Mouse (Mus musculus): ENCODE measurements around the gene Olfr156. TPM values are rescaled to one million over a fixed set of nuclear protein-coding genes. Genes with fewer than 3 reads are reported as not detected.
A peak's percentile ranks its signal among the peaks of the same experiment; 100 is the strongest.

Gene Olfr156
- polyA plus RNA-seq (2015; fragmentation: Nextera tagmentation; extraction: Ambion mirVana): not detected in 2 replicates

- ATAC-seq (ENCODE audit: extremely low read depth, insufficient number of reproducible peaks, low FRiP score, low TSS enrichment): no peak
- Histone ChIP-seq H3K27me3 (replicated peaks) (peaks cover 12% of the 10 kb centered on the region), H3K4me1 (no peaks in the 10 kb centered on the region), H3K4me3 (no peak within 1 kb of the TSS), H3K36me3 (no peaks in the 10 kb centered on the region), H3K9me3 (no peaks in the 10 kb centered on the region), H3K27ac (replicated peaks) (no peak within 1 kb of the TSS), H3K9ac (no peak within 1 kb of the TSS), H3K4me2 (no peak within 1 kb of the TSS)
- 7% methylated on average over 7 of the region's 7 CpGs for WGBS
These were observed at the start of gene Olfr156 for GRCm38 (mm10) chr4:43823845-43824337. Gene Olfr156 (minus strand): TSS chr4:43823895.

DNA sequence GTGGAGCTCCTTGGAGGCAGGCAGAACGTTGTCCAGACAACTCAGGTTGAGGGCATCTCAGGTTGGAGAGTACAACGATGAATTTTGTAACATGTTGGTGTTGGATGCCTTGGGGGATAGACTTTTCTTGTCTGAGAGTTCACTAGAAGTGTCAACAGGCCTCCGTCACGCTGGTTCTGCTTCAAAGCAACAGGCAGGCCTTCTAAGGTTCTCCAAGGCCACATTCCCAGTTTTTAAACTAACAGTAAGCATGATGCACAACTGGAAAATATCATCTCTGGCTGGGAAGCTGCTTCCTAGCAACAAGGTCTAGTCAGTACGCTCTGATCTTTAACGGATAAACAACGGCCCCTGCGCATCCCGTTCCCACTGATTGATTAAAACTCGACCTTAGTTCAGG, 46.1 kb upstream of the Olfr156 start:
- Histone ChIP-seq H3K36me3 (no peaks in the 10 kb centered on the region), H3K9me3 (peaks cover 7% of the 10 kb centered on the region; the same call in 1 of the 2 replicates), H3K27ac (replicated peaks) (no peak overlapping the region), H3K4me1 (peaks cover 3% of the 10 kb centered on the region), H3K4me3 (no peak overlapping the region), H3K4me2 (no peak overlapping the region), H3K27me3 (replicated peaks) (no peaks in the 10 kb centered on the region), H3K9ac (no peak overlapping the region)
- 83% methylated on average over 10 of the region's 10 CpGs for WGBS
- no peak for ATAC-seq (ENCODE audit: extremely low read depth, insufficient number of reproducible peaks, low FRiP score, low TSS enrichment)

DNA sequence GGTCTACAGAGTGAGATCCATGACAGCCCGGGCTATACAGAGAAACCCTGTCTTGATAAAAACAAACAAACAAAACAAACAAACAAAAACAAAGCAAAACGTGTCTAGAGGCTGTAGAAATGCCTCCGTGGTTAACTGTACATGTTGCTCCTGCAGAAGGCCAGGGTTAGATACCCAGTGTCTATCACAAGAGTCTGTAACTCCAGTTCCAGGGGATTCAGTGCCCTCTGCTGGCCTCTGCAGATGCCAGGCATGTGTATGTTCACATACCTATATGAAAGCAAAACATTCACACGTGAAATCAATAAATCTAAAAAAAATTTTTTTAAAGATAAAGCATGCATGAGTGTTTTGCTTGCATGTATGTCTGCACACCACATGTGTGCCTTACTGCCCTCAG, 39.6 kb upstream of the Olfr156 start:
- 61% methylated on average over 4 of the region's 4 CpGs for WGBS
- Histone ChIP-seq H3K27ac (replicated peaks) (no peak overlapping the region), H3K36me3 (no peaks in the 10 kb centered on the region), H3K9me3 (no peaks in the 10 kb centered on the region), H3K4me1 (peaks cover 10% of the 10 kb centered on the region), H3K4me2 (no peak overlapping the region), H3K9ac (no peak overlapping the region), H3K4me3 (no peak overlapping the region), H3K27me3 (replicated peaks) (no peaks in the 10 kb centered on the region)
- ATAC-seq (ENCODE audit: extremely low read depth, insufficient number of reproducible peaks, low FRiP score, low TSS enrichment): no peak

DNA sequence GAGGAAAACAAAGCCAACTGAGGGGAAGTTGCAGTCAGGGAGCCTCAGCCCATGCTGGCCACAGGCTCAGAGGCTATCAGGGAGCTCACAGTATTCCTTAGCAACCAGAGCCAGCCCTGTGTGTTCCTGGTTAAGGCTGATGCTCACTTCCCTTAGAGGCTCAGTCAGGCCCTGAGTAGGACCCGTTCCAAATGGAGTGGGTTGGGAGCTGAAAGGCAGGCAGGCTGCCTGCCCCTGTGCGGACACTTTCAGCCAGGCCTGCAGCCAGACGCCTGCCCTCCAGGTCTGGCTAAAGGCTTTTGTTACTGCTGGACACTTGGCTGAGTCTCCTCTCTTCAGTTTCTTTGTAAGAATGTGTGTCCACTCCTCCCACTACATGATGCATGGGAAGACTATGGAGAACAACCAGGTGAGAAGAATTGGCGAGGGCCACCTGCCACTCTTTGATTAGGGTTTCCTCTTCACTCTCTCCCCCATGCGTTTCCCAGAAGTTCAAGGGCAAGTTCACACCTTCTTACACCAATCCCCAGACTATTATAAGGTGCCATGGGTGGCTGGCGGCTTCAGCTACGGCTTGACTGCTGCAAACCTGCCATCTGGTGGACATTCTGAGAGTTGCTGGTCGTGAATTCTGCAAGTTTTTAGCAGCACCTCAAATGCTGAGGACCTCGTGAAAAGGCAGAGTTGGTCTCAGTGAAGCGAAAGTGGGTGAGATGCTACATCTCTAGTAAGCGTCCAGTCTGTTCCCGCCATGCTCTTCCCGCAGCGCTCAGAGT, 37.2 kb upstream of the Olfr156 start:
- Histone ChIP-seq H3K9me3 (no peaks in the 10 kb centered on the region), H3K4me2 (peak overlapping the region; percentile 40), H3K36me3 (no peaks in the 10 kb centered on the region), H3K4me3 (no peak overlapping the region), H3K4me1 (peaks cover 10% of the 10 kb centered on the region), H3K9ac (no peak overlapping the region), H3K27ac (replicated peaks) (no peak overlapping the region), H3K27me3 (replicated peaks) (no peaks in the 10 kb centered on the region)
- 12% methylated on average over 14 of the region's 14 CpGs for WGBS
- no peak; the same call in 1 of the 2 replicates for ATAC-seq (ENCODE audit: extremely low read depth, insufficient number of reproducible peaks, low FRiP score, low TSS enrichment)

DNA sequence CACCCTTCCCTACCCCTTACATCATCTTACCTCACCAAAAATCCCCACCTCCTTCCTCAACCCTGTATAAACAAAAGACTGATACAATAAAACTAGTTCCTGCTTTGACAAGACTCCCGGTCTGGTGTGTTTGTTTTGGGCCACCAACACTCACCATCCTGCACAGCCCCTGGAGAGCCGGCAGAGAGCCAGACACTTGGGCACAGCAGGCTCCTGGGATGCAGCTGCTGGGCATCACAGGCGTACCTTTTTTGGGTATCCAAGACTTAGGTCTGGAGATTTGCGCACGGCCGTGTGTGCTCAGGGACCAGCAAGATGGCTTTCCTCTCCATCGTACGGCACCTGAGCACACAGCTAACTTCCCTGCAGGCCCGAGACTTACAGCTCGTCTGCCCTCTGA, 36.2 kb upstream of the Olfr156 start:
- Histone ChIP-seq H3K4me2 (no peak overlapping the region), H3K4me3 (no peak overlapping the region), H3K36me3 (no peaks in the 10 kb centered on the region), H3K9me3 (no peaks in the 10 kb centered on the region), H3K9ac (no peak overlapping the region), H3K4me1 (peaks cover 10% of the 10 kb centered on the region), H3K27me3 (replicated peaks) (no peaks in the 10 kb centered on the region), H3K27ac (replicated peaks) (no peak overlapping the region)
- 70% methylated on average over 10 of the region's 10 CpGs for WGBS
- ATAC-seq (ENCODE audit: extremely low read depth, insufficient number of reproducible peaks, low FRiP score, low TSS enrichment): no peak

DNA sequence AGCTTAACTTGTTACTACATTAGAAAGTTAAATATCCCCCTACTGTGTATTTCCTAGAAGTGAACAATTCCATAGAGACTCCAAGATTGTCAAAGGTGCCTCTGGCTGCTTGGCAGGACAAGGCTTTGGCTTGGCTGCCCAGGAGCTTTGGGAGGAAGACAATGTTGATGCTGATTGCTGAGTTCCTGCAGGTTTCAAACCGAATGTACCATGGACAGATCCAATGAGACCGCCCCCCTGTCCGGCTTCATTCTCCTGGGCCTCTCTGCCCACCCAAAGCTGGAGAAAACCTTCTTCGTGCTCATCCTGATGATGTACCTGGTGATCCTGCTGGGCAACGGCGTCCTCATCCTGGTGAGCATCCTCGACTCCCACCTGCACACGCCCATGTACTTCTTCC, 30.4 kb upstream of the Olfr156 start:
- Histone ChIP-seq H3K4me2 (no peak overlapping the region), H3K27me3 (replicated peaks) (0 out of 2 replicates have a peak, but pooled peaks cover 2% of the 10 kb centered on the region), H3K9ac (no peak overlapping the region), H3K36me3 (no peaks in the 10 kb centered on the region), H3K27ac (replicated peaks) (no peak overlapping the region), H3K4me1 (peaks cover 3% of the 10 kb centered on the region; the same call in 1 of the 2 replicates), H3K9me3 (no peaks in the 10 kb centered on the region), H3K4me3 (no peak overlapping the region)
- no peak for ATAC-seq (ENCODE audit: extremely low read depth, insufficient number of reproducible peaks, low FRiP score, low TSS enrichment)
- 58% methylated on average over 8 of the region's 8 CpGs for whole genome bisulfite sequencing

DNA sequence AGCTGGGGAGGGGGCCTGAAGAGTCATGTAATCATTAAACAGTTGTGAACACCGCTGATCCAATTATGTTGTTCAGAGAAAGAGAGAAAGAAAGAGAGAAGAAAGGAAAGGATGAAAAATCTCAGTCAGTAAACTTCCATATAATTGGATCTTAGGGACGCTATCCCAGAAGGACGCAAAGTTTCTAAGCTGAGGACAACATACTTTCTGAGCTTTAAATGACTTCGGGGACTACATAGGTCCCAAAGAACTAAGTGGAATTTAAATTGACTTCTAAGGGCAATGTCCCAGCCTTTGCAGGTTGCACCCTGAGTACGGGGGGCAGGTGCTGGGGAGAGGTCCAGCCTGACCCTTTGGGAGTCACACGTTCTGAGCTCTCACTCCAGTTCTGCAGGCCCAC, 27.6 kb upstream of the Olfr156 start, which contains the start of gene Olfr155:
Gene Olfr155 (plus strand): TSS at position 301 of the 400 bp plus-strand sequence.
- H3K36me3 ChIP-seq: no peaks in the 10 kb centered on the region
- no peak within 1 kb of the TSS for H3K4me2 ChIP-seq
- H3K9me3 ChIP-seq: no peaks in the 10 kb centered on the region
- H3K4me3 ChIP-seq: no peak within 1 kb of the TSS
- no peak within 1 kb of the TSS for H3K27ac ChIP-seq (replicated peaks)
- ATAC-seq (ENCODE audit: extremely low read depth, insufficient number of reproducible peaks, low FRiP score, low TSS enrichment): no peak
- peaks cover 3% of the 10 kb centered on the region; the same call in 1 of the 2 replicates for H3K4me1 ChIP-seq
- H3K9ac ChIP-seq: no peak within 1 kb of the TSS
- WGBS: 75% methylated on average over 6 of the region's 6 CpGs
- H3K27me3 ChIP-seq (replicated peaks): peaks cover 2% of the 10 kb centered on the region; the same call in 1 of the 2 replicates

- H3K9me3 ChIP-seq: peaks cover 6% of the 10 kb centered on the region
- WGBS: 79% methylated on average over 1 of the region's 1 CpGs
- H3K4me3 ChIP-seq: no peak within 1 kb of the TSS
- H3K4me1 ChIP-seq: peaks cover 11% of the 10 kb centered on the region
- no peak within 1 kb of the TSS for H3K27ac ChIP-seq (replicated peaks)
- no peaks in the 10 kb centered on the region for H3K36me3 ChIP-seq
- H3K27me3 ChIP-seq (replicated peaks): no peaks in the 10 kb centered on the region
- ATAC-seq (ENCODE audit: extremely low read depth, insufficient number of reproducible peaks, low FRiP score, low TSS enrichment): no peak
- H3K4me2 ChIP-seq: no peak within 1 kb of the TSS
- no peak within 1 kb of the TSS for H3K9ac ChIP-seq
These were observed 16.4 kb upstream of the Olfr156 start, which contains the start of gene Olfr157 for GRCm38 (mm10) chr4:43840101-43840500. Gene Olfr157 (minus strand): TSS chr4:43840201.

DNA sequence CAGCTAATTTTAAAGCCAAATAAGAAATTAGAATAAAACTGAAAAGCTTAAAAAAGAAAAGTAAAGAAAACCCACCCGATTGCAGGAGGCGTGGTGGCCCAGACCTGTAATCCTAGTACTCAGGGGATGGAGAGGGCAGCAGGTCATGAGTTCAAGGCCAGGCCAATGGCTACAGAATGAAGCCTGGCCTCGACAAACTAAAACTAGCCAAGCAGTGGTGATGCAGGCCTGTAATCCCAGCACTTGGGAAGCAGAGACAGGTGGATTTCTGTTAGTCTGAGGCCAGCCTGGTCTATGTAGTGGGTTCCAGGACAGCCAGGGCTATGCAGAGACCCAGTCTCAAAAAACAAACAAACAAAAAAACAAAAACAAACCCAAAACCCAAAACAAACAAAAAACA, 14.6 kb upstream of the Olfr156 start:
- Histone ChIP-seq H3K4me3 (no peak overlapping the region), H3K27ac (replicated peaks) (no peak overlapping the region), H3K9me3 (no peaks in the 10 kb centered on the region; the same call in 1 of the 2 replicates), H3K36me3 (no peaks in the 10 kb centered on the region), H3K9ac (no peak overlapping the region), H3K4me1 (peaks cover 11% of the 10 kb centered on the region), H3K4me2 (no peak overlapping the region), H3K27me3 (replicated peaks) (no peaks in the 10 kb centered on the region)
- ATAC-seq (ENCODE audit: extremely low read depth, insufficient number of reproducible peaks, low FRiP score, low TSS enrichment): no peak
- WGBS: 76% methylated on average over 3 of the region's 3 CpGs

- no peak overlapping the region for H3K27ac ChIP-seq (replicated peaks)
- ATAC-seq (ENCODE audit: extremely low read depth, insufficient number of reproducible peaks, low FRiP score, low TSS enrichment): no peak
- WGBS: 33% methylated on average over 4 of the region's 4 CpGs
- H3K9ac ChIP-seq: no peak overlapping the region
- no peaks in the 10 kb centered on the region for H3K27me3 ChIP-seq (replicated peaks)
- no peaks in the 10 kb centered on the region for H3K36me3 ChIP-seq
- H3K4me1 ChIP-seq: peaks cover 11% of the 10 kb centered on the region
- no peak overlapping the region for H3K4me2 ChIP-seq
- H3K4me3 ChIP-seq: no peak overlapping the region
- no peaks in the 10 kb centered on the region for H3K9me3 ChIP-seq
These were observed 11.1 kb upstream of the Olfr156 start for GRCm38 (mm10) chr4:43834749-43835148.

DNA sequence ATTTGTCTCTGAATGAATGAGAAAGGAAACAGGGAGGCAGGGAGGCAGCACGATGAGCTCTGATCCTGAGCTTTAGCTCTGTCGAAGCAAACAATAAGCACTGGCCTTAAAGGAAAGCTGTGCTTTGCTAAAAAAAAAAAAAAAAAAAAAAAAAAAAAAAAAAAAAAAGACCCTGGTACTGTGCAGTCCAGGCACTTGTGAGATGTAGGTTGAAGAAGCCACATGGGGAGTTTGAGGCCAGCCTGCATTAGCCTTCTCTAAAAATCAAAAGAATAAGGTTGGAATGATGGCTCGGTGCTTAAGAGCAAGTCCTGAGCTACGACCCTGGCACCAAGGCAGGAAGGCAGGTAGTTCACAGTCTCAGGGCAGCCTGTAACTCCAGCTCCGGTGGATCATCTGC, 10.1 kb upstream of the Olfr156 start:
- Histone ChIP-seq H3K4me1 (peaks cover 11% of the 10 kb centered on the region), H3K9me3 (no peaks in the 10 kb centered on the region), H3K4me2 (no peak overlapping the region), H3K27ac (replicated peaks) (no peak overlapping the region), H3K9ac (no peak overlapping the region), H3K36me3 (no peaks in the 10 kb centered on the region), H3K27me3 (replicated peaks) (no peaks in the 10 kb centered on the region), H3K4me3 (no peak overlapping the region)
- 65% methylated on average over 5 of the region's 5 CpGs for WGBS
- ATAC-seq (ENCODE audit: extremely low read depth, insufficient number of reproducible peaks, low FRiP score, low TSS enrichment): no peak

- peaks cover 2% of the 10 kb centered on the region for H3K4me1 ChIP-seq
- no peak overlapping the region for H3K9ac ChIP-seq
- 60% methylated on average over 5 of the region's 5 CpGs for WGBS
- no peak overlapping the region for H3K4me2 ChIP-seq
- ATAC-seq (ENCODE audit: extremely low read depth, insufficient number of reproducible peaks, low FRiP score, low TSS enrichment): no peak
- H3K27ac ChIP-seq (replicated peaks): no peak overlapping the region
- no peaks in the 10 kb centered on the region for H3K9me3 ChIP-seq
- no peaks in the 10 kb centered on the region for H3K36me3 ChIP-seq
- H3K4me3 ChIP-seq: no peak overlapping the region
- H3K27me3 ChIP-seq (replicated peaks): peaks cover 5% of the 10 kb centered on the region; the same call in 1 of the 2 replicates
These were observed 8.3 kb upstream of the Olfr156 start for GRCm38 (mm10) chr4:43832031-43832430.
